Mouse (Mus musculus) kidney, adult 2 months (tissue): Measurements from ENCODE around the gene Grn. TPM values are rescaled to one million over a fixed set of nuclear protein-coding genes. Genes with fewer than 3 reads are reported as not detected.

Experiments
- DNase-seq: peaks from one replicate; pipeline ENCODE4 v3.0.0; 2021
- H3K27ac ChIP-seq: fragments of 200-500 bp; 2 replicates; pipeline ENCODE4 v1.5.1; 2012; ENCODE audit warnings: low read depth, low read length, control low read depth, inconsistent platforms; ENCODE audit not compliant: insufficient read depth
- H3K27me3 ChIP-seq: fragments of 200-500 bp; replicated peaks from 2 replicates; pipeline ENCODE4 v1.6.1; 2012; ENCODE audit warnings: mild to moderate bottlenecking, moderate library complexity, low read length, inconsistent platforms; ENCODE audit not compliant: control insufficient read depth, insufficient read depth
- H3K36me3 ChIP-seq: fragments of 200-500 bp; 2 replicates; pipeline ENCODE4 v1.6.1; 2012; ENCODE audit warnings: mild to moderate bottlenecking, moderate library complexity, low read length, inconsistent platforms; ENCODE audit not compliant: control insufficient read depth, insufficient read depth
- H3K4me1 ChIP-seq: fragments of 200-500 bp; 2 replicates; pipeline ENCODE4 v1.6.1; 2011; ENCODE audit warnings: low read length; ENCODE audit not compliant: control insufficient read depth, insufficient read depth
- H3K4me3 ChIP-seq: fragments of 200-500 bp; 2 replicates; pipeline ENCODE4 v1.5.1; 2011; ENCODE audit warnings: mild to moderate bottlenecking, low read depth, low read length, control low read depth; ENCODE audit not compliant: insufficient read depth
- CTCF ChIP-seq: fragments of 200-500 bp; conservative IDR thresholded peaks from 2 replicates; pipeline ENCODE4 v1.5.1; 2011; ENCODE audit warnings: low read depth, mild to moderate bottlenecking, control low read depth, low read length, moderate library complexity, mixed read lengths; ENCODE audit not compliant: insufficient read depth, insufficient read length
- POLR2A ChIP-seq: fragments of 200-500 bp; IDR thresholded peaks from one replicate; pipeline ENCODE4 v1.6.1; 2011; ENCODE audit warnings: low read depth, low read length, control low read depth
- WGBS: fragments of 180-500 bp; shearing (Covaris S2); methylation state at CpG from one replicate; pipeline ENCODE4 v1.1.7; 2018; 5-methylcytosine and 5-hydroxymethylcytosine counted together
- polyA plus RNA-seq: library from polyadenylated mRNA; depleted of rRNA; stranded (reverse); fragments of >200 nt; gene quantifications from 2 replicates; pipeline ENCODE4 v1.2.3, GENCODE M21; 2012

Gene Grn
- polyA plus RNA-seq, 1 experiment = 195 TPM

GRCm38 (mm10) chr11:102439093-102440082, 9.3 kb downstream of the Grn start:
- 85% methylated on average over 14 of the region's 14 CpGs for WGBS
- no peak for DNase-seq
- TF ChIP-seq CTCF = no peak
- no peak for TF ChIP-seq POLR2A
- H3K27ac ChIP-seq = no peak overlapping the region
- no peaks in the 10 kb centered on the region; the same call in 1 of the 2 replicates for H3K36me3 ChIP-seq
- H3K4me3 ChIP-seq = no peak overlapping the region
- no peaks in the 10 kb centered on the region for H3K27me3 ChIP-seq
- H3K4me1 ChIP-seq = no peaks in the 10 kb centered on the region

- no peaks in the 10 kb centered on the region; the same call in 1 of the 2 replicates for H3K36me3 ChIP-seq
- H3K4me1 ChIP-seq = no peaks in the 10 kb centered on the region
- H3K27me3 ChIP-seq = no peaks in the 10 kb centered on the region
- no peak for DNase-seq
- 78% methylated on average over 8 of the region's 8 CpGs for WGBS
- no peak overlapping the region for H3K4me3 ChIP-seq
- TF ChIP-seq POLR2A (no peak), CTCF (no peak)
- H3K27ac ChIP-seq = no peak overlapping the region
Observed at GRCm38 (mm10) chr11:102440255-102440654, 10.1 kb downstream of the Grn start.

- DNase-seq = no peak
- H3K4me1 ChIP-seq = no peaks in the 10 kb centered on the region
- no peak overlapping the region for H3K27ac ChIP-seq
- TF ChIP-seq POLR2A = no peak
- TF ChIP-seq CTCF = no peak
- H3K36me3 ChIP-seq = no peaks in the 10 kb centered on the region
- H3K27me3 ChIP-seq = no peaks in the 10 kb centered on the region
- no peak overlapping the region for H3K4me3 ChIP-seq
- WGBS = 81% methylated on average over 3 of the region's 3 CpGs
Observed at GRCm38 (mm10) chr11:102441434-102441833, 11.3 kb downstream of the Grn start.

GRCm38 (mm10) chr11:102442089-102442488, 12.0 kb downstream of the Grn start:
- no peaks in the 10 kb centered on the region for H3K4me1 ChIP-seq
- WGBS = 82% methylated on average over 6 of the region's 6 CpGs

GRCm38 (mm10) chr11:102443740-102444139, 13.6 kb downstream of the Grn start:
- H3K4me3 ChIP-seq = no peak overlapping the region
- DNase-seq = no peak
- H3K27me3 ChIP-seq = peaks cover 2% of the 10 kb centered on the region
- no peaks in the 10 kb centered on the region for H3K4me1 ChIP-seq
- no peaks in the 10 kb centered on the region for H3K36me3 ChIP-seq
- TF ChIP-seq POLR2A = no peak
- no peak for TF ChIP-seq CTCF
- H3K27ac ChIP-seq = no peak overlapping the region
- 72% methylated on average over 12 of the region's 12 CpGs for WGBS

More at GRCm38 (mm10) chr11:102442089-102442488, 12.0 kb downstream of the Grn start:
- no peak overlapping the region for H3K27ac ChIP-seq
- no peaks in the 10 kb centered on the region; the same call in none of the 2 replicates for H3K27me3 ChIP-seq
- H3K4me3 ChIP-seq = no peak overlapping the region
- no peak for DNase-seq
- no peak for TF ChIP-seq POLR2A
- no peak for TF ChIP-seq CTCF
- no peaks in the 10 kb centered on the region for H3K36me3 ChIP-seq

GRCm38 (mm10) chr11:102444321-102444720, 14.2 kb downstream of the Grn start:
- H3K4me3 ChIP-seq = no peak overlapping the region
- no peak overlapping the region for H3K27ac ChIP-seq
- no peaks in the 10 kb centered on the region for H3K4me1 ChIP-seq
- TF ChIP-seq POLR2A = no peak
- no peak for TF ChIP-seq CTCF
- H3K27me3 ChIP-seq = peaks cover 2% of the 10 kb centered on the region
- 79% methylated on average over 3 of the region's 3 CpGs for WGBS
- DNase-seq = no peak
- H3K36me3 ChIP-seq = no peaks in the 10 kb centered on the region

- TF ChIP-seq CTCF = no peak
- TF ChIP-seq POLR2A = no peak
- H3K4me1 ChIP-seq = no peaks in the 10 kb centered on the region
- no peak overlapping the region for H3K4me3 ChIP-seq
- no peak overlapping the region for H3K27ac ChIP-seq
- H3K27me3 ChIP-seq = peaks cover 2% of the 10 kb centered on the region
- H3K36me3 ChIP-seq = no peaks in the 10 kb centered on the region
- DNase-seq = no peak
- WGBS = 27% methylated on average over 6 of the region's 6 CpGs
Observed at GRCm38 (mm10) chr11:102444781-102445180, 14.7 kb downstream of the Grn start.
